Mouse (Mus musculus): ENCODE measurements around the gene 4930474N05Rik. TPM values are rescaled to one million over a fixed set of nuclear protein-coding genes. Genes with fewer than 3 reads are reported as not detected.

4930474N05Rik gene
- not detected for total RNA-seq (2022)

GRCm38 (mm10) chr14:36094617-36095016 is at the start of gene 4930474N05Rik:
Gene 4930474N05Rik (plus strand): TSS chr14:36094917.
- no peak for DNase-seq (ENCODE audit: low spot score in 2 of 2)

- no peak for DNase-seq (ENCODE audit: low spot score in 2 of 2)
Observed at GRCm38 (mm10) chr14:36048746-36049391, 45.8 kb upstream of the 4930474N05Rik start.

- DNase-seq (ENCODE audit: low spot score in 2 of 2) = no peak
Observed at GRCm38 (mm10) chr14:36053281-36053680, 41.4 kb upstream of the 4930474N05Rik start.

GRCm38 (mm10) chr14:36098528-36098927 is 3.8 kb downstream of the 4930474N05Rik start:
- DNase-seq (ENCODE audit: low spot score in 2 of 2) = no peak

- no peak for DNase-seq (ENCODE audit: low spot score in 2 of 2)
Observed at GRCm38 (mm10) chr14:36099647-36100046, 4.9 kb downstream of the 4930474N05Rik start.

GRCm38 (mm10) chr14:36100731-36101130 is 6.0 kb downstream of the 4930474N05Rik start:
- no peak for DNase-seq (ENCODE audit: low spot score in 2 of 2)

- no peak for DNase-seq (ENCODE audit: low spot score in 2 of 2)
Observed at GRCm38 (mm10) chr14:36114481-36114880, 19.8 kb downstream of the 4930474N05Rik start.

GRCm38 (mm10) chr14:36123775-36124335 is 29.1 kb downstream of the 4930474N05Rik start:
- DNase-seq (ENCODE audit: low spot score in 2 of 2) = no peak

GRCm38 (mm10) chr14:36135749-36136148 is 41.0 kb downstream of the 4930474N05Rik start:
- no peak for DNase-seq (ENCODE audit: low spot score in 2 of 2)

GRCm38 (mm10) chr14:36137696-36138095 is 43.0 kb downstream of the 4930474N05Rik start:
- no peak for DNase-seq (ENCODE audit: low spot score in 2 of 2)

- no peak for DNase-seq (ENCODE audit: low spot score in 2 of 2)
Observed at GRCm38 (mm10) chr14:36145261-36145660, 50.5 kb downstream of the 4930474N05Rik start.
